Mouse (Mus musculus) ES-E14 (cell line): ENCODE results near the gene Zmynd12. TPM values are rescaled to one million over a fixed set of nuclear protein-coding genes. Genes with fewer than 3 reads are reported as not detected.

Experiments
- DNase-seq: peaks from one replicate; pipeline ENCODE4 v3.0.0-alpha.2; 2013; ENCODE audit warnings: low read depth, low spot score
- H3K27ac ChIP-seq: 2 replicates; pipeline ENCODE4 v1.5.1; 2012; ENCODE audit warnings: low read depth, mild to moderate bottlenecking, low read length, moderate library complexity, mixed read lengths; ENCODE audit not compliant: poor library complexity, insufficient read depth, severe bottlenecking
- H3K36me3 ChIP-seq: 2 replicates; pipeline ENCODE4 v1.6.1; 2012; ENCODE audit warnings: mild to moderate bottlenecking, low read length, moderate library complexity, mixed read lengths; ENCODE audit not compliant: control insufficient read depth, poor library complexity, insufficient read depth, severe bottlenecking
- H3K4me1 ChIP-seq, 2 experiments: fragments of 150-350 bp in 1 of 2; sonication (generic) in 1 of 2; 2 replicates each; pipeline ENCODE4 v1.6.1; 2012; ENCODE audit warnings: low read length in 2 of 2, mild to moderate bottlenecking in 1 of 2, mixed read lengths in 1 of 2; ENCODE audit not compliant: control insufficient read depth in 2 of 2, insufficient read depth in 2 of 2, poor library complexity in 1 of 2
- H3K4me3 ChIP-seq, 2 experiments: fragments of 150-350 bp in 1 of 2; sonication (generic) in 1 of 2; 2 replicates each; pipeline ENCODE4 v1.5.1; 2012; ENCODE audit warnings: low read length in 2 of 2, low read depth in 1 of 2, mild to moderate bottlenecking in 1 of 2, mixed read lengths in 1 of 2; ENCODE audit not compliant: insufficient read depth in 1 of 2, poor library complexity in 1 of 2, severe bottlenecking in 1 of 2
- H3K9ac ChIP-seq: 2 replicates; pipeline ENCODE4 v1.6.1; 2012; ENCODE audit warnings: low read depth, mild to moderate bottlenecking, low read length, mixed read lengths; ENCODE audit not compliant: poor library complexity, insufficient read depth, severe bottlenecking
- H3K9me3 ChIP-seq: fragments of 150-350 bp; sonication (generic); 2 replicates; pipeline ENCODE4 v1.6.1; 2012; ENCODE audit warnings: low read depth, mild to moderate bottlenecking, low read length; ENCODE audit not compliant: control insufficient read depth, insufficient read depth
- CHD2 ChIP-seq: IDR thresholded peaks from 2 replicates; pipeline ENCODE4 v1.6.1; 2014; ENCODE audit warnings: mild to moderate bottlenecking, low read depth, low read length, inconsistent platforms
- HCFC1 ChIP-seq: IDR thresholded peaks from 2 replicates; pipeline ENCODE4 v1.6.1; 2012; ENCODE audit warnings: low read length, inconsistent platforms, borderline replicate concordance; ENCODE audit not compliant: insufficient read depth
- MAFK ChIP-seq: IDR thresholded peaks from 2 replicates; pipeline ENCODE4 v1.6.1; 2014; ENCODE audit warnings: mild to moderate bottlenecking, low read depth, low read length, inconsistent platforms; ENCODE audit not compliant: insufficient read depth
- ZC3H11A ChIP-seq: IDR thresholded peaks from 2 replicates; pipeline ENCODE4 v1.6.1; 2012; ENCODE audit warnings: low read depth, mild to moderate bottlenecking, inconsistent platforms, low read length, borderline replicate concordance
- ZNF384 ChIP-seq: IDR thresholded peaks from 2 replicates; pipeline ENCODE4 v1.6.1; 2012; ENCODE audit warnings: low read depth, low read length, inconsistent platforms
- in situ Hi-C, 2 experiments: fragments of 600-800 bp; cut with MboI; formaldehyde crosslinking; loops; one replicate each; pipeline ENCODE4 v1.15.1; 2025; ENCODE audit warnings: low sequenced_read_pairs in 2 of 2, inconsistent platforms in 1 of 2; ENCODE audit not compliant: unreplicated experiment in 2 of 2
- total RNA-seq: library from RNA; depleted of rRNA; stranded (reverse); fragments of 300-350 nt; gene quantifications from 2 replicates; pipeline ENCODE4 v1.2.3, GENCODE M21; 2012; rRNA removed

Zmynd12 gene
- total RNA-seq, 1 experiment: not detected

- H3K36me3 ChIP-seq: no peaks in the 10 kb centered on the region
- no peaks in the 10 kb centered on the region for H3K9me3 ChIP-seq
- no peak overlapping the region for H3K27ac ChIP-seq
- peaks cover 0 to 13% of the 10 kb centered on the region in 2 experiments; a peak in 1 of 4 replicates for H3K4me1 ChIP-seq
- TF ChIP-seq MAFK (no peak), CHD2 (no peak), ZNF384 (no peak), HCFC1 (no peak), ZC3H11A (no peak)
- in situ Hi-C loops: no loop called here
- no peak overlapping the region for H3K9ac ChIP-seq
- H3K4me3 ChIP-seq: no peak overlapping the region
- DNase-seq: no peak
Measured at GRCm38 (mm10) chr4:119512731-119513141, 90.1 kb downstream of the Zmynd12 start.

Other genes starting within 250 kb of the Zmynd12 start
- 3.9 and 5.4 TPM in 2 replicates for gene Zfp691, start 248.6 kb upstream of the Zmynd12 start, total RNA-seq
- gene Ermap, start 232.8 kb upstream of the Zmynd12 start, total RNA-seq: 0.18 TPM in 1 of 2 replicates, not detected in the other
- 29.9 and 33.0 TPM in 2 replicates for gene Svbp, start 227.5 kb upstream of the Zmynd12 start, total RNA-seq
- not detected in 2 replicates for gene Tmem269, start 204.6 kb upstream of the Zmynd12 start, total RNA-seq
- 17.1 and 18.3 TPM in 2 replicates for gene AU022252, start 190.1 kb upstream of the Zmynd12 start, total RNA-seq
- 61.9 and 113 TPM in 2 replicates for gene P3h1, start 189.9 kb upstream of the Zmynd12 start, total RNA-seq
- 0.18 and 0.63 TPM in 2 replicates for gene Cldn19, start 167.4 kb upstream of the Zmynd12 start, total RNA-seq
- 574 and 855 TPM in 2 replicates for gene Ybx1, start 128.2 kb upstream of the Zmynd12 start, total RNA-seq
- gene Ppih, start 102.3 kb upstream of the Zmynd12 start, total RNA-seq: 101 and 127 TPM in 2 replicates
- gene Ccdc30, start 7.3 kb upstream of the Zmynd12 start, total RNA-seq: 2.7 and 3.1 TPM in 2 replicates
- 23.9 and 30.4 TPM in 2 replicates for gene Ppcs, start 394 bp upstream of the Zmynd12 start, total RNA-seq
- 1.1 and 1.5 TPM in 2 replicates for gene Rimkla, start 69.8 kb downstream of the Zmynd12 start, total RNA-seq
- gene Foxj3, start 114.2 kb downstream of the Zmynd12 start, total RNA-seq: 17.4 and 17.7 TPM in 2 replicates
- gene Frg2f1, start 116.7 kb downstream of the Zmynd12 start, total RNA-seq: 3.1 and 5.2 TPM in 2 replicates
- not detected in 2 replicates for gene Guca2a, start 214.9 kb downstream of the Zmynd12 start, total RNA-seq
- not detected in 2 replicates for gene Guca2b, start 236.1 kb downstream of the Zmynd12 start, total RNA-seq